Mouse (Mus musculus) CD4-positive, CD25-positive, alpha-beta regulatory T cell, adult 2 months (primary cell): ENCODE results near the gene Brca2.
"Not testable (repeated sequence)": the region's sequence is repeated elsewhere in the genome, so short reads cannot be mapped to it uniquely, and the experiment has no call there.

Experiments
- DNase-seq: peaks from one replicate; pipeline ENCODE4 v3.0.0-alpha.2; 2012; ENCODE audit warnings: low read depth, low spot score

Brca2 gene

DNA sequence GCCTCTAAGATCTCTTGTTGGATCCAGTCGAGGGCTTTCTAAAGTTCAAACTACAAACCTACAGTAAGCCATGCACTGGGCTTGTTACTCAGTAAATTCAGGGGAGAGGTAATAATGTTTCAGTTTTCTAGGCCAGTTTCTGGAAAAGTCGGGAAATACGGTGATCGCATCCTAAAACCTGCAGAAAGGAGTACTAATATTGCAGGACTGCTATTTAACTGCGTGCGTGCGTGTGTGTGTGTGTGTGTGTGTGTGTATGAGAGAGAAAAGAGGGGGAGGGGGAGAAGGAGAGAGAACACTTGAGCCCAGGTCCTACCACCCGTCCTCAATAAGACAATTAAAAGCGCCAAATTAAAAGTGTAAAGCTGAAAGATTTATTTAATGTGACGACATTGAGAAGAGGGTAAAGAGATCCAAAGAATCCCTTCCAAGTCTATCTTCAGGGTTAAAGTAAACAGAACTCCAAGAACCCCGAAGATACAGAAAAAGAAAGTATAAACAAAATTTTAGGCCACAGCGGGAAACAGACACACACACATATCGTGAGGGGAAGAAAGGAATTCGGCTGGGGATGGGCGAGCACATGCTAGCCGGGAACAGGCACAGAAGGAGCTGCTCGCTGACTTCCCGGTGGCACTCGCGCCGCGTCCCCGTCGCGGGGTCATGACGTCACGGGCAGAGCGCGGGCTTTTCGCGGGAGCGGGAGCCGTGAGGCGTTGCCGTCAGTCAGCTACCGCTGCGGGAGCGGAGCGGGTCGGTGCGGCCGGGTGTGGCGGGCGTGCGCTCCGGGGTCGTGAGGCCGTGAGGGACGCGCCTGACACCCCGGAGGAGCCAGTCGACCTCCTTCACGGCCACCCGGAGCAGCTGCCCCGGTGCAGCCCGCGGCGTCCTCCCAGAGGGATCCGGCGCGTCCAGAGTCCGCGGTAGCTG, at the start of gene Brca2:
TSS of gene Brca2 (plus strand) at position 694 of the 930 bp plus-strand sequence.
- peak; percentile 94 for DNase-seq

DNA sequence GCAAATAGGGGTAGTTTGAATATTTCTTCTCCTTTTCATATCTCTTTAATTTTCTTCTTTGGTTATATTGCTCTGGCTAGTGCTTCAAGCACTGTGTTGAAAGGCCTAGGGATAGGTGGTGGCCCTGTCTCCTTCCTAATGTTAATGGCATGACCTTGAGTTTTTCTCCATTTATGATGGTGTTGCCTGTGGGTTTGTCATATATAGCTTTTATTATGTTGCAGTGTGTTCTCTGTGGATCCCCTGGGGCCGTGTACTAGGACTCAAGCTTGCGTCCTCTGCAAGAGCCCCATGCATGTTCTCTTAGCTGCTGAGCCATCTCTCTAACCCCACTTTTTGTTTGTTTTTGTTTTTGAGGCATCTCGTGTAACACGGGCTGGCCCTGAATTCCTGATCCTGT, 45.1 kb upstream of the Brca2 start:
- DNase-seq, result no peak

DNA sequence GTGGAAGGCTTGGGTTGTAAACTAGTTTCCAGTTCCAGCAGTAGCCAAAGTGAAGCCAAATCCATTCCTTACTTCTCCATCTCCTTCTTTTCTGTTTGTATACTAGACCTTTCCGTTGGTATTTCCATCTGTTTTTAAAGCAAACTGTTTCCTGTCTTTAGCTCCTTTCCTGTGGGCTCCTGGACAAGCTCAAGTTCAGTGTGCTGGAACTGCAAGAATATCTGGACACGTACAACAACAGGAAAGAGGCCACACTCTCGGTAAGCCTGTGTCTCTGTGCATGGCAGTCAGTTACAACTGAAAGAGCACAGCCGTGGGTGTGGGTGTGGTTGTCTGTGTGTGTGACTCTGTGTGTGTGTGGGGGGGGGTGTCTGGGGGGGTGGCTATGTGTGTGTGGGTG, 43.8 kb upstream of the Brca2 start:
- DNase-seq, result no peak

DNA sequence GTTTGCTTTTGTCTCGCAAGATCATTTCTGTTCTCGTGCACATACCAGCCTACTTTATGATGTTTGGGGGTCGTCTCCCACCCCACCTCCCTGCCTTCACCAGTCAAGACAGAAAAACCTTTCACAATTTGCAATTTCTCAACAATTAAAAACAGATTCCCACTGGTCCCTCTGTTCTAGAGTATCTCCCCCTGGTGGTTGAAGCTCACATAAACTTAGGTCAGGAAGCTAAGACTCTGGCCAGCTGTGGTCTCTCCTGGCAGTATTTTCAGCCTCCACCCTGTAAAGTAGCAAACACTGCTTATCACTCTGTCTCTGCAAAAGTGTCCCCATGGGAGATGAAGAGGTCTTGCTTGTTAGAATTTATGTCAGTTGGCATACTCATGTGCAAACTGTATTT, 37.2 kb upstream of the Brca2 start:
- peak; percentile 65 for DNase-seq

DNA sequence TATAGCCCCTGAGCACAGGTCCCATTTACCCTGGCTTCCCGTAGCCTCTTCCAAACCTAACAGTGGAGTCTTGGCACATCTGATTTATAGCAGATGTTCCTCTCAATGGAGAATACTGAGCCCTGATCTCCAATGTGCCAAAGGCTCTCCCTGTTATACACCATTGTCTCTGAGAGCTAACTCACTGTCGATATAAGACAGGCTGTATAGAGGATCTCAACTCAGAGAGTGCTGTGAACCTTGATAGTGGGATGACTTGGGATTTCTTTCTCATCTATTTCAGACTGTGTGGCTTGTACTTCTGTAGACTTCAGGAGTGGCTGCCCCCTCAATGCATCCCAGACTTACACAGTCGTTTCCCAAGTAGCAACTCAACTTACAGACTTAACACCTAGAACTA, 32.1 kb upstream of the Brca2 start:
- no peak for DNase-seq

DNA sequence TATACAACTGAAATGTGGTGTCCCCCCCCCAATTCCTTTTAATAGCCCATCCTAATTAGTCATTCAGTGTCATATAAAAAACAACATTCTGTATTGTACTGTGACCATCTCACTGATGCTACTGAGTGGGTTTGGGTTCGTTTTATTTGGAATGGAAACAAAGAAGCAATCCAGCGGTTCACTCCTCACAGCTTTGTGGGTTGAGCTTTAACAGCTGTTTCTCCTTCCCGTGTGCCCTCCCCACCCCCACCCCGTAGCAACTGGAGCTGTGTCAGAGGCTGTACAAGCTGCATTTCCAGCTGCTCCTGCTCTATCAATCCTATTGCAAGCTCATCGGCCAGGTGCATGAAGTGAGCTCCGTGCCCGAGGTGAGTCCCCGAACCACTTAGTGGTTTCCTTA, 31.6 kb upstream of the Brca2 start:
- DNase-seq, result no peak

DNA sequence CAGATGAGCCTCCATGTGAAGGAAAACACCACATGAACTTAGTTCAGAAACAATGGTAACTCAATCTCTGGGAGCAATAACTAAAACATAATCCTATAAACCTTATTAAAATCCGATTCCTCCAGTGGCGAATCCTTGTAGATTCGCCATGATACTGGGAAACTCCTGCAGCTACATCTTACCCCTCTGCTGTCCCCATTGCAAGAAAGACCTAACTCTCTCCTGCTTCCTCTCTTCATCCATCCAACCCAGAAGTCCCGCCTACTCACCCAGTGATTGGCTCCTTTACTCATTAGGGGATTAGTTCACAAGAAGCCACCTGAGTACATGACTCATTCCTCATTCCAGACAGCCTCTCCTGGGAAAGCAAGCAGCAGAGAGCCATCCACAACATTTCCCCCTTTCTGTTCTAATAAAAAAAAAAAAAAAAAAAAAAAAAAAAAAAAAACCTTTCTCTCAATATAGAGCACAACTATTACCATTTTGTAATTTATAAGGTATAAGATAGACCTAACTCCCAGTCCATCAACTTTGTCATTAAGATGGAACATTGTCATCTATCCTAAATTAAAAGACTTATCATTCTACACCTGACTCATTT, 30.8 kb upstream of the Brca2 start:
- not testable (repeated sequence) for DNase-seq

DNA sequence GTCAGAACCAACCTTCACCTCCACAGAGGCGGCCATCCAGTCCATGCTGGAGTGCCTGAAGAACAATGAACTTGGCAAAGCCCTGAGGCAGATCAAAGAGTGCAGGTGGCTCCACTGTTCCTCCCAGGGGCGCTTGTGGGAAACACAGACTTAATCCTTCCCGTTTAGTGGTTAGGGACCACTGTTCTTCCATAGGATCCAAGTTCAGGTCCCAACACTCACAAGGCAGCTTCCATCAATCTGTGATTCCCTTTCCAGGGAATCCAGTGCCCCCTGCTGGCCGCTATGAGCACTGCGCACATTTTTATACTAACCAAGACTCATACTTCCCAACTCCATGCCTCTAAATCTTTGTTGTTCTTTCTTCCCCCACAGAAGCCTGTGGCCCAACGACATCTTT, 26.6 kb upstream of the Brca2 start:
- peak; percentile 73 for DNase-seq

DNA sequence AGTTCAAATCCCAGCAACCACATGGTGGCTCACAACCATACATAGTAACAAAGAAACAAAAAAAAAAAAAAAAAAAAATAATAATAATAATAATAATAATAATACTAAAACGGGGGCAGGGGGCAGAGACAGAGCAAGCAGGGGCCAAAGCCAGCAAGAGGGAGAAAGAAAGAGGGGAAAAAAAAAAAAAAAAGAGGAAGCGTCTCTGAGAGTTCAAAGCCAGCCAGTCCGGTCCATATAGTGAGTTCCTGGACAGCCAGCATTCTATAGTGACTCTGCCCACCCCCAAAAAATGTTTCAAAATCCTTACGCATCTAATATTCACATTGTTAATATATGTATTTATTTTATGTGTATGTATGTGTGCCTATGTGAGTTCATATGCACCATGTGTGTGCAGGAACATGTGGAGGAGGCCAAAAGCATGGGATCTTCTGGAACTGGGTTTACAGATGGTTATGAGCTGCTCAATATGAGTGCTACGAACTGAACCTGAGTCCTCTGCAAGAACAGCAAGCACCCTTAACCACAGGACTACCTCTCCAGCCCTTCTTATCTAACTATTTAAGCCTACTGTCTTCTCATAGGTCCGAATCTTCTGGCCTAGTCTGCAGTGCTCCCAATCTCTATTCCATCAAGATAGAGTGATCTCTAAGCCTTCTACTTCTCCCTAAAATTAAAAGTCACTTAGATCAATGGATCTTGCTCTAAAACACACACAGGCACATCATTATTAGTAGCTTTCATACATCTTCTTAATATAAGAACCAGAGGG, 11.8 kb upstream of the Brca2 start:
- no peak for DNase-seq

DNA sequence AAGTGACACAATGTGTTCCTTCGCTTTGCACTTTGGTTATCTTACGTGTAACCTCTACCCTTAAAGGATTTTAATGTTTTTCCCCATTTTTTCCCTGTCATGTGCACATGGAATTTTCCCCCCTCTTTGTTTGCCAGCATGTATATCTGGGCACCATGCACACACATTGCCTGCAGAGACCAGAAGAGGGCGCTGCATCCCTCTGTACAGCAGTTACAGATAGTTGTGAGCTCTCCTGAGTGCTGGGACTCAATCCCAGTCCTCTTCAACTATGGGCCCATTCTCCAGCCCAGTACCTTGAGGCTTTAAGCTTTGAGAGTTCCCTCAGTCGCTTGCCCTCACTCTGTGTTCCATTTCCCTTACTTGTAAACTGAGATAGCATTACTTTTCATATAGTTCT, 9.2 kb upstream of the Brca2 start:
- peak; percentile 11 for DNase-seq

DNA sequence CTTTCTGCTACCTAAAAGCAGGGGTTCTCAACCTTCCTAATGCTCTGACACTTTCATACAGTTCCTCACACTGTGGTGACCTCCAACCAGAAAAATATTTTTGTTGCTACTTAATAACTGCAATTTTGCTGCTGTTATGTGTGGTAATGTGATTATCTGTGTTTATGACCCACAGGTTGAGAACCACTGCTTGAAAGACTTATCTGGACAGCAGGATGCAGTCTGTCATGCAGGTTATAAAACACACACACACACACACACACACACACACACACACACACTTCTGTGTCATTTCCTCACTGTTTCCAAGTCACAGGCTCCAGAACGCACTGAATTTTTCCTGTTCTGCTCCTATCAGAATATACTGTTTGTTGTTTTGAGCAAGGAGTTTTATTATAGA, 8.4 kb upstream of the Brca2 start:
- DNase-seq, result no peak

DNA sequence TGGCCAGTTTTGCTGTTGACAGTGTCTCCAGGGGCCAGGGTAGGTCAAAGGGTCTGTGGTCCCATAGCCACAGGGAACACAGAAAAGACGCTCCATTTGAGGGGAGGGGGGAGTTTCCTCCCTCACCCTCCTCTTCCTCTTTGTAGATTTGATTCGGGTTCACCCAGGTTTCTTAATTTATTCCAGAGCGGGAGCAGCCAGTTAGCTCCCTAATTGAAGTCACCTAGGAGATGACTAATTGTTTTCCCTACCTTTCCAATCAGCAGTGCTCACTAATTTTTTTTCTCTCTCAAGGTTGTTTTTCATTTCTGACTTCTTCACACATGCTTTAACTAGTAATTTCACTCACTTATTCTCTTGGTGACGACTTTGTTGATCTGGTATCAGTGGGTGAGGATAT, 4.4 kb upstream of the Brca2 start, which contains the start of gene Zar1l:
TSS of gene Zar1l (minus strand) at position 101 of the 400 bp plus-strand sequence.
- no peak for DNase-seq

DNA sequence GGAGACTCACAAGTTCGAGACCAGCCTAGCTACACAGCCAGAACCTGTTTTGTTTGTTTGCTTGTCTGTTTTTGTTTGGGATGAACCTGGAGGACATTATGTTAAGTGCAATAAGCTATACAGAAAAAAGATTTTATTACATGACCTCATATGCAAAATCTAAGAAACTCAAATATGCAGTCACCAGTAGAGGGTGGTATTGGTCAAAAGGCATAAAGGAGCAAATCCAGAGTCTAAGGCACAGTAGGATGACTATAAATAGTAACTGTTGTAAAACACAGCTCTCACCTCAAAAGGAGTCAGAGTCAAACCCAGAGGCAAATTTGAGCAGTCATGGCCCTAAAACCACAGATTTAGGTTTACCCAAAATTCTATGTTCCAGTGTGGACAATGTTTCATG, 2.9 kb upstream of the Brca2 start:
- DNase-seq, result peak; percentile 79

DNA sequence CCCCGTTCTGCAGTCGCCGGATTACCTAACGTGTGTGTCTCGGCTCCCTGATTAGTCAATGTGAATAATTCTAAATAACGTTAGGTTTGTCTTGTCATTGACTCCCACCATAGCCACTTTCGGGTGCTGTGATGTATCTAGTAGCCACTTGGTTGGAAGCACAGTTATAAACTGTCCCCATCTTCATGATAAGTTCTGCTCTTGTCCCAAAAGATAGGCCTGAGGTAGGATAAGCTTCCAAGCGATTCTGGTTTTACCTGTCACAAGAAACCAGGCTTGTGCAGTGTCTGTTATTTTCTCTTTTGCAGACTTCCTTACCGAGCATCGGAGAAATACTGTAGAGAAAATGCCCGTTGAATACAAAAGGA, 421 bp downstream of the Brca2 start:
- DNase-seq, result no peak

DNA sequence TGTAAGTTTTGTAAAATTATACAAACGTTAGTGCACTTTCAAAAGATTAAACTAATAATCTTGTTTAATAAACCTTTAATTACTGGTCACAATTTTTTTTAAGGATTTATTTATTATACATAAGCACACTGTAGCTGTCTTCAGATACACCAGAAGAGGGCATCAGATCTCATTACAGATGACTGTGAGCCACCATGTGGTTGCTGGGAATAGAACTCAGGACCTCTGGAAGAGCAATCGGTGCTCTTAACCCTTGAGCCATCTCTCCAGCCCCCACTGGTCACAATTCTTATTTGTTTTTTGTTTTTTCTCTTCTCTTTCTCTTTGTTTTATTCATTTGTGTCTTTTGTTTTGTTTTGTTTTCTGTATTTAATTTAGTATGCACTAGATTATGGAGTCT, 2.8 kb downstream of the Brca2 start:
- DNase-seq, result no peak

DNA sequence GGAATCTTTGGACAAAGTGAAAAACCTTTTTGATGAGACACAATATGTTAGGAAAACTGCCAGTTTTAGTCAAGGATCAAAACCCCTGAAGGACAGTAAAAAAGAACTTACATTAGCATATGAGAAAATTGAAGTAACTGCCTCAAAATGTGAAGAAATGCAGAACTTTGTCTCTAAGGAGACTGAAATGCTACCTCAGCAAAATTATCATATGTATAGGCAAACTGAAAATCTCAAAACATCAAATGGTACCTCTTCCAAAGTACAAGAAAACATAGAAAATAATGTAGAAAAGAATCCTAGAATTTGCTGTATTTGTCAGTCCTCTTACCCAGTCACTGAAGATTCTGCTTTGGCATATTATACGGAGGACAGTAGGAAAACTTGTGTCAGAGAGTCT, 18.9 kb downstream of the Brca2 start:
- DNase-seq, result no peak

DNA sequence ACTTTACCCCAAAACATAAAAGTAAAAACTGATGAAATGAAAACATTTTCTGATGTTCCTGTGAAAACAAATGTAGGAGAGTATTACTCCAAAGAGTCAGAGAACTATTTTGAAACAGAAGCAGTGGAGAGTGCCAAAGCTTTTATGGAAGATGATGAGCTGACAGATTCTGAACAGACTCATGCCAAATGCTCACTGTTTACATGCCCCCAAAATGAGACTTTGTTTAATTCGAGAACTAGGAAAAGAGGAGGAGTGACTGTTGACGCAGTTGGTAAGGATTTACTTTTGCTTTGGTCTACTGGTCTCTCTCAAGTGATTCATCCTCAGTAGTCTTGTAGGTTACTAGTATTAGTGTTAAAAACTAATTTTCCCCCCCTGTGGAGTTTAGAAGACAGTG, 20.8 kb downstream of the Brca2 start:
- DNase-seq, result no peak

DNA sequence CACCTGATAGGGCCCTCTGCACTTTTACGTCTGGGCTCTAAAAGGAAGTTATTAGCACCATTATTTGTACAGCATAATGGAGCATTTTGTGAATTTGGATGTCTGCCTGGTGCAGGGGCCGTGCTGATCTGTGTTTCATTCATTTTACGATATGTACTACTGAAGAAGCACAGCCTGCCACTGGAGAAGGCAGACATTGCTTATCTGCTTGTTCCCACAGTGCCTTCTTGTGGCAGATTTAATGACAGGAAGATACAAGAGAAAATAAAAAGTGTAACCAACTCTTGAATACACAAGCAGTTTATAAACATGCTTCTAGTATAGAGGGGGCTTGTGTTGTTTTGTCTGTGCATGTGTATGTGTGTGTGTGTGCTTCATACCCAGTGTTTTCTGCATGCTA, 29.2 kb downstream of the Brca2 start:
- no peak for DNase-seq

DNA sequence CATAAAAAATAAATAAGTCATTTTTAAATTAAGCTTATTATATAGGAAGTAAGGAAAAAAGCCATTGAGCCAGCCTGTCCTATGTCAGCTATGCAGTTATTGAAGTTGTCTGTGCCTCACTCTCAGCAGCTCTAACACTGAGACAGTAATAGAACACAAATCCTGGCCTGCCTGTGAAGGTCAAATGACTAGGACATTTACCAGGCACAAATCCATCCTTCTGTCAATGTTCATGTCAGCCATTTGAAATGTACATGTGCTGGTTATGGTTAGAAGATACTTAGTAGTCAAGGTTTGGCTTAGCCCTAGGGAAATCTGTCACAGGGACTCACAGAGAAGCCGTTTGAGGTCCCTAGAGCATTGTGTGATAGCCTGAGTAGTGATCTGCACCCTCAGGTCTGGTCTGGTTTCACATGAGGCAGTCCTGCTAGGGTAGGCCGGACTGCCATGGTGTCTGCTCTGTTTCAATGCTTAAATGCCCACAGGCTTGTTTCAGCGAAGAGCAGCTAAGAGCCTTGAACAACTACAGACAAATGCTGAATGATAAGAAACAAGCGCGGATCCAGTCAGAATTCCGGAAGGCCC, 37.2 kb downstream of the Brca2 start:
- DNase-seq, result no peak

DNA sequence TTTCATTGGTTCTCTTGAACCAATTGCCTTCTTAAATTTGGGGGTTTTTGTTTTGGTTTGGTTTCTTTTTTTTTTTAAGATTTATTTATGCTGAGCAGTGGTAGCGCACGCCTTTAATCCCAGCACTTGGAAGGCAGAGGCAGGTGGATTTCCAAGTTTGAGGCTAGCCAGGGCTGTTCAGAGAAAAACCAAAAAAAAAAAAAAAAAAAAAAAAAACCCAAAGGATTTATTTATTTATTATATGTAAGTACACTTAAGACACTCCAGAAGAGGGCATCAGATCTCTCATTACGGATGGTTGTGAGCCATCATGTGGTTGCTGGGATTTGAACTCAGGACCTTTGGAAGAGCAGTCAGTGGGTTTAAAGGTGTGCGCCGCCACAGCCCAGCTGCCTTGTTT, 38.4 kb downstream of the Brca2 start:
- no peak for DNase-seq

DNA sequence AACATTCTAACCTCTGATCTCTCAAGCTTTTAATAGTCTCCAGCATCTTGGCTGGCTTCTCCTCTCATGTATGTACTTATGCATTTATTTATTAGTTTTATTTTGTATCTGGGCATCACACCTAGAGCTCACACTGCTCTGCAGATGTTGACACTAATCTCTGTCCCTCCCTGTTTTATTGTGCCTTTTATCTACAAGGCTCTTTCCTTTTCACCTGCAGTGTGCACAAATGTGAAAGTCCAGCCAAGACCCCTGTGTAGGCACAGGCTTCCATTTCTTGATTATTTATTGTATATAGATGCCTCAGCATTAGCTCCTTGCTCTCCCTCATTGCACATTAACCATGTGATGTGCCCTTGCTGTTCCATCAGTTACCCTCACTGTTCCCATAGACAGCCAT, 38.9 kb downstream of the Brca2 start:
- DNase-seq, result no peak

DNA sequence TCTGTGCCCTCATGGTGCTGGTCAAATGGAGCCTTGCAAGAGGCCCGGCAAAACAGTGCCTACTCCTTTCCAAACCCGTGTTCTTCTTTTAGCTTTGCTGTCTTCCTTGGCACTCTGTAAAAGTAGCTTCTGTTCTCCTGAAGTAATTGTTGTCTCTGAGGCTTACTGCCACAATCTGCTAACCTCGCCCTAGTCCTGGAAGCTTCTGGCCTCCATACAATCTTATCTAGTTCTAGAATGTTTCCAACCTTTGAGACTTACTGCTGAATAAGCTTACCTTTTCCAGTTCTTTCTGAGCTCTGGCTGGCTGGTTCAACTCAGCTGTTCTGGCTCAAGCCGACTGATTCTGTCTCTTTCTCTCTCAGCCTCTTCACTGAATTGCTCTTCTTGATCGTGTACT, 39.4 kb downstream of the Brca2 start:
- DNase-seq, result no peak
